Mouse (Mus musculus): ENCODE measurements around the gene Gm49450. TPM values are rescaled to one million over a fixed set of nuclear protein-coding genes. Genes with fewer than 3 reads are reported as not detected.

Gene Gm49450
- polyA plus RNA-seq, 1 experiment from 2014 or later: not detected

Other genes with a start within 250 kb of the Gm49450 start
- 0.44 and 0.46 TPM in 2 replicates for gene Ccdc65, start 245.3 kb downstream of the Gm49450 start, polyA plus RNA-seq (2016; fragmentation: Nextera tagmentation; extraction: Ambion mirVana)
- gene Fkbp11, start 225.4 kb downstream of the Gm49450 start, polyA plus RNA-seq (2016; fragmentation: Nextera tagmentation; extraction: Ambion mirVana): 20.5 and 40.8 TPM in 2 replicates
- gene Arf3, start 190.3 kb downstream of the Gm49450 start, polyA plus RNA-seq (2016; fragmentation: Nextera tagmentation; extraction: Ambion mirVana): 41.7 and 42.7 TPM in 2 replicates
- 0.09 TPM in 1 of 2 replicates, not detected in the other for gene Wnt10b, start 175.4 kb downstream of the Gm49450 start, polyA plus RNA-seq (2016; fragmentation: Nextera tagmentation; extraction: Ambion mirVana)
- gene Wnt1, start 163.7 kb downstream of the Gm49450 start, polyA plus RNA-seq (2016; fragmentation: Nextera tagmentation; extraction: Ambion mirVana): not detected in 2 replicates
- 0.06 TPM in 1 of 2 replicates, not detected in the other for gene Ddn, start 144.1 kb downstream of the Gm49450 start, polyA plus RNA-seq (2016; fragmentation: Nextera tagmentation; extraction: Ambion mirVana)
- gene Prkag1, start 122.0 kb downstream of the Gm49450 start, polyA plus RNA-seq (2016; fragmentation: Nextera tagmentation; extraction: Ambion mirVana): 95.0 and 97.7 TPM in 2 replicates
- 10.1 and 12.0 TPM in 2 replicates for gene Kmt2d, start 82.3 kb downstream of the Gm49450 start, polyA plus RNA-seq (2016; fragmentation: Nextera tagmentation; extraction: Ambion mirVana)
- gene Rhebl1, start 59.0 kb downstream of the Gm49450 start, polyA plus RNA-seq (2016; fragmentation: Nextera tagmentation; extraction: Ambion mirVana): 6.5 and 11.8 TPM in 2 replicates
- 2.9 and 3.0 TPM in 2 replicates for gene Dhh, start 55.0 kb downstream of the Gm49450 start, polyA plus RNA-seq (2016; fragmentation: Nextera tagmentation; extraction: Ambion mirVana)
- gene Lmbr1l, start 35.3 kb downstream of the Gm49450 start, polyA plus RNA-seq (2016; fragmentation: Nextera tagmentation; extraction: Ambion mirVana): 14.9 and 20.2 TPM in 2 replicates
- gene Tuba1b, start 19.0 kb downstream of the Gm49450 start, polyA plus RNA-seq (2016; fragmentation: Nextera tagmentation; extraction: Ambion mirVana): 1,935 and 2,007 TPM in 2 replicates
- gene Tuba1a, start 152 bp upstream of the Gm49450 start, polyA plus RNA-seq (2016; fragmentation: Nextera tagmentation; extraction: Ambion mirVana): 1,319 and 1,394 TPM in 2 replicates
- 172 and 183 TPM in 2 replicates for gene Tuba1c, start 76.3 kb upstream of the Gm49450 start, polyA plus RNA-seq (2016; fragmentation: Nextera tagmentation; extraction: Ambion mirVana)
- gene Prph, start 101.6 kb upstream of the Gm49450 start, polyA plus RNA-seq (2016; fragmentation: Nextera tagmentation; extraction: Ambion mirVana): 0.36 and 1.1 TPM in 2 replicates
- 35.7 TPM in 2 replicates for gene Troap, start 121.0 kb upstream of the Gm49450 start, polyA plus RNA-seq (2016; fragmentation: Nextera tagmentation; extraction: Ambion mirVana)
- 0.12 and 0.20 TPM in 2 replicates for gene C1ql4, start 134.3 kb upstream of the Gm49450 start, polyA plus RNA-seq (2016; fragmentation: Nextera tagmentation; extraction: Ambion mirVana)
- 2.7 and 7.5 TPM in 2 replicates for gene Dnajc22, start 139.6 kb upstream of the Gm49450 start, polyA plus RNA-seq (2016; fragmentation: Nextera tagmentation; extraction: Ambion mirVana)
- 42.1 and 58.5 TPM in 2 replicates for gene Spats2, start 172.4 kb upstream of the Gm49450 start, polyA plus RNA-seq (2016; fragmentation: Nextera tagmentation; extraction: Ambion mirVana)

All from heart, embryonic 10.5 days (tissue).